Mouse (Mus musculus): ENCODE results near the gene Sh3gl2. TPM values are rescaled to one million over a fixed set of nuclear protein-coding genes. Genes with fewer than 3 reads are reported as not detected.

Gene Sh3gl2
- polyA plus RNA-seq, 1 experiment from 2014 or later, result 1.7 TPM

GRCm38 (mm10) chr4:85196201-85196600, 8.7 kb upstream of the Sh3gl2 start:
- no peak overlapping the region for H3K27ac ChIP-seq (replicated peaks; ENCODE audit: low read depth, low read length)
- ATAC-seq (ENCODE audit: insufficient number of reproducible peaks, low FRiP score, low TSS enrichment, low read depth), result no peak
- 86% methylated on average over 4 of the region's 4 CpGs for WGBS

GRCm38 (mm10) chr4:85198431-85198830, 6.5 kb upstream of the Sh3gl2 start:
- Histone ChIP-seq H3K27ac (replicated peaks; ENCODE audit: low read depth, low read length) (no peak overlapping the region), H3K36me3 (ENCODE audit: control insufficient read depth, insufficient read depth, low read length) (no peaks in the 10 kb centered on the region), H3K4me3 (ENCODE audit: low read depth, low read length) (no peak overlapping the region), H3K4me1 (ENCODE audit: control insufficient read depth, insufficient read depth, low read length) (no peaks in the 10 kb centered on the region), H3K9ac (ENCODE audit: low read length) (no peak overlapping the region), H3K27me3 (ENCODE audit: control insufficient read depth, insufficient read depth, low read length) (no peaks in the 10 kb centered on the region), H3K9me3 (ENCODE audit: control insufficient read depth, low read length) (no peaks in the 10 kb centered on the region), H3K4me2 (ENCODE audit: low read depth, severe bottlenecking) (no peak overlapping the region)
- 81% methylated on average over 9 of the region's 9 CpGs for WGBS
- no peak for ATAC-seq (ENCODE audit: insufficient number of reproducible peaks, low FRiP score, low TSS enrichment, low read depth)
- DNase-seq (ENCODE audit: low spot score), result no peak

More at GRCm38 (mm10) chr4:85196201-85196600, 8.7 kb upstream of the Sh3gl2 start:
- no peak overlapping the region for H3K9ac ChIP-seq (ENCODE audit: low read length)
- no peak overlapping the region for H3K4me2 ChIP-seq (ENCODE audit: low read depth, severe bottlenecking)
- H3K9me3 ChIP-seq (ENCODE audit: control insufficient read depth, low read length), result no peaks in the 10 kb centered on the region
- H3K27me3 ChIP-seq (ENCODE audit: control insufficient read depth, insufficient read depth, low read length), result no peaks in the 10 kb centered on the region
- H3K36me3 ChIP-seq (ENCODE audit: control insufficient read depth, insufficient read depth, low read length), result no peaks in the 10 kb centered on the region
- H3K4me1 ChIP-seq (ENCODE audit: control insufficient read depth, insufficient read depth, low read length), result no peaks in the 10 kb centered on the region
- no peak for DNase-seq (ENCODE audit: low spot score)
- no peak overlapping the region for H3K4me3 ChIP-seq (ENCODE audit: low read depth, low read length)

- no peak overlapping the region for H3K4me3 ChIP-seq (ENCODE audit: low read depth, low read length)
- no peak for DNase-seq (ENCODE audit: low spot score)
- no peak for ATAC-seq (ENCODE audit: insufficient number of reproducible peaks, low FRiP score, low TSS enrichment, low read depth)
- H3K9ac ChIP-seq (ENCODE audit: low read length), result no peak overlapping the region
- peaks cover 27% of the 10 kb centered on the region for H3K27me3 ChIP-seq (ENCODE audit: control insufficient read depth, insufficient read depth, low read length)
- no peaks in the 10 kb centered on the region for H3K4me1 ChIP-seq (ENCODE audit: control insufficient read depth, insufficient read depth, low read length)
- no peaks in the 10 kb centered on the region for H3K9me3 ChIP-seq (ENCODE audit: control insufficient read depth, low read length)
- H3K4me2 ChIP-seq (ENCODE audit: low read depth, severe bottlenecking), result no peak overlapping the region
- no peak overlapping the region for H3K27ac ChIP-seq (replicated peaks; ENCODE audit: low read depth, low read length)
- 49% methylated on average over 7 of the region's 7 CpGs for WGBS
- no peaks in the 10 kb centered on the region for H3K36me3 ChIP-seq (ENCODE audit: control insufficient read depth, insufficient read depth, low read length)
Measured at GRCm38 (mm10) chr4:85202582-85202981, 2.3 kb upstream of the Sh3gl2 start.

GRCm38 (mm10) chr4:85205636-85206211, 798 bp downstream of the Sh3gl2 start:
- peak; percentile 67 for DNase-seq (ENCODE audit: low spot score)
- H3K4me1 ChIP-seq (ENCODE audit: control insufficient read depth, insufficient read depth, low read length), result no peaks in the 10 kb centered on the region
- H3K4me2 ChIP-seq (ENCODE audit: low read depth, severe bottlenecking), result peak overlapping the region; percentile 98
- H3K9me3 ChIP-seq (ENCODE audit: control insufficient read depth, low read length), result no peaks in the 10 kb centered on the region
- WGBS, result under 1% methylated on average over 43 of the region's 43 CpGs
- ATAC-seq (ENCODE audit: insufficient number of reproducible peaks, low FRiP score, low TSS enrichment, low read depth), result peak; percentile 31; the same call in 1 of the 2 replicates
- no peak overlapping the region for H3K27ac ChIP-seq (replicated peaks; ENCODE audit: low read depth, low read length)
- peak overlapping the region; percentile 50; the same call in 1 of the 2 replicates for H3K9ac ChIP-seq (ENCODE audit: low read length)
- peaks cover 29% of the 10 kb centered on the region for H3K27me3 ChIP-seq (ENCODE audit: control insufficient read depth, insufficient read depth, low read length)
- H3K36me3 ChIP-seq (ENCODE audit: control insufficient read depth, insufficient read depth, low read length), result no peaks in the 10 kb centered on the region
- H3K4me3 ChIP-seq (ENCODE audit: low read depth, low read length), result peak overlapping the region; percentile 67

- DNase-seq (ENCODE audit: low spot score) (no peak), ATAC-seq (ENCODE audit: insufficient number of reproducible peaks, low FRiP score, low TSS enrichment, low read depth) (no peak)
- H3K4me3 ChIP-seq (ENCODE audit: low read depth, low read length), result no peak overlapping the region
- no peak overlapping the region for H3K4me2 ChIP-seq (ENCODE audit: low read depth, severe bottlenecking)
- peaks cover 29% of the 10 kb centered on the region for H3K27me3 ChIP-seq (ENCODE audit: control insufficient read depth, insufficient read depth, low read length)
- H3K9ac ChIP-seq (ENCODE audit: low read length), result no peak overlapping the region
- no peak overlapping the region for H3K27ac ChIP-seq (replicated peaks; ENCODE audit: low read depth, low read length)
- no peaks in the 10 kb centered on the region for H3K36me3 ChIP-seq (ENCODE audit: control insufficient read depth, insufficient read depth, low read length)
- no peaks in the 10 kb centered on the region for H3K4me1 ChIP-seq (ENCODE audit: control insufficient read depth, insufficient read depth, low read length)
- H3K9me3 ChIP-seq (ENCODE audit: control insufficient read depth, low read length), result no peaks in the 10 kb centered on the region
- 45% methylated on average over 3 of the region's 3 CpGs for WGBS
Measured at GRCm38 (mm10) chr4:85206675-85207400, 1.9 kb downstream of the Sh3gl2 start.

- Histone ChIP-seq H3K4me2 (ENCODE audit: low read depth, severe bottlenecking) (no peak overlapping the region), H3K4me3 (ENCODE audit: low read depth, low read length) (no peak overlapping the region), H3K27ac (replicated peaks; ENCODE audit: low read depth, low read length) (no peak overlapping the region), H3K27me3 (ENCODE audit: control insufficient read depth, insufficient read depth, low read length) (peaks cover 29% of the 10 kb centered on the region), H3K36me3 (ENCODE audit: control insufficient read depth, insufficient read depth, low read length) (no peaks in the 10 kb centered on the region), H3K4me1 (ENCODE audit: control insufficient read depth, insufficient read depth, low read length) (no peaks in the 10 kb centered on the region), H3K9ac (ENCODE audit: low read length) (no peak overlapping the region), H3K9me3 (ENCODE audit: control insufficient read depth, low read length) (no peaks in the 10 kb centered on the region)
- no peak for ATAC-seq (ENCODE audit: insufficient number of reproducible peaks, low FRiP score, low TSS enrichment, low read depth)
- WGBS, result 93% methylated on average over 9 of the region's 9 CpGs
- peak; percentile 17 for DNase-seq (ENCODE audit: low spot score)
Measured at GRCm38 (mm10) chr4:85207515-85207914, 2.6 kb downstream of the Sh3gl2 start.

GRCm38 (mm10) chr4:85208531-85208930, 3.6 kb downstream of the Sh3gl2 start:
- Histone ChIP-seq H3K4me2 (ENCODE audit: low read depth, severe bottlenecking) (no peak overlapping the region), H3K27ac (replicated peaks; ENCODE audit: low read depth, low read length) (no peak overlapping the region), H3K27me3 (ENCODE audit: control insufficient read depth, insufficient read depth, low read length) (peaks cover 29% of the 10 kb centered on the region), H3K36me3 (ENCODE audit: control insufficient read depth, insufficient read depth, low read length) (no peaks in the 10 kb centered on the region), H3K9ac (ENCODE audit: low read length) (no peak overlapping the region), H3K9me3 (ENCODE audit: control insufficient read depth, low read length) (no peaks in the 10 kb centered on the region), H3K4me1 (ENCODE audit: control insufficient read depth, insufficient read depth, low read length) (no peaks in the 10 kb centered on the region), H3K4me3 (ENCODE audit: low read depth, low read length) (no peak overlapping the region)
- DNase-seq (ENCODE audit: low spot score) (no peak), ATAC-seq (ENCODE audit: insufficient number of reproducible peaks, low FRiP score, low TSS enrichment, low read depth) (no peak)
- WGBS, result 87% methylated on average over 1 of the region's 1 CpGs

- no peak overlapping the region for H3K27ac ChIP-seq (replicated peaks; ENCODE audit: low read depth, low read length)
- DNase-seq (ENCODE audit: low spot score), result no peak
- WGBS, result 89% methylated on average over 3 of the region's 3 CpGs
Measured at GRCm38 (mm10) chr4:85210953-85211352, 6.0 kb downstream of the Sh3gl2 start.

More at GRCm38 (mm10) chr4:85210953-85211352, 6.0 kb downstream of the Sh3gl2 start:
- ATAC-seq (ENCODE audit: insufficient number of reproducible peaks, low FRiP score, low TSS enrichment, low read depth), result no peak
- H3K9me3 ChIP-seq (ENCODE audit: control insufficient read depth, low read length), result no peaks in the 10 kb centered on the region
- H3K4me2 ChIP-seq (ENCODE audit: low read depth, severe bottlenecking), result no peak overlapping the region
- H3K27me3 ChIP-seq (ENCODE audit: control insufficient read depth, insufficient read depth, low read length), result peaks cover 8% of the 10 kb centered on the region
- no peak overlapping the region for H3K9ac ChIP-seq (ENCODE audit: low read length)
- H3K4me1 ChIP-seq (ENCODE audit: control insufficient read depth, insufficient read depth, low read length), result no peaks in the 10 kb centered on the region
- H3K4me3 ChIP-seq (ENCODE audit: low read depth, low read length), result no peak overlapping the region
- H3K36me3 ChIP-seq (ENCODE audit: control insufficient read depth, insufficient read depth, low read length), result no peaks in the 10 kb centered on the region
